Mouse (Mus musculus): ENCODE measurements around the gene Clec1a.

The Clec1a gene

GRCm38 (mm10) chr6:129405999-129406398, 45.8 kb downstream of the Clec1a start:
- no peak for DNase-seq (ENCODE audit: low read depth, low spot score)

DNA sequence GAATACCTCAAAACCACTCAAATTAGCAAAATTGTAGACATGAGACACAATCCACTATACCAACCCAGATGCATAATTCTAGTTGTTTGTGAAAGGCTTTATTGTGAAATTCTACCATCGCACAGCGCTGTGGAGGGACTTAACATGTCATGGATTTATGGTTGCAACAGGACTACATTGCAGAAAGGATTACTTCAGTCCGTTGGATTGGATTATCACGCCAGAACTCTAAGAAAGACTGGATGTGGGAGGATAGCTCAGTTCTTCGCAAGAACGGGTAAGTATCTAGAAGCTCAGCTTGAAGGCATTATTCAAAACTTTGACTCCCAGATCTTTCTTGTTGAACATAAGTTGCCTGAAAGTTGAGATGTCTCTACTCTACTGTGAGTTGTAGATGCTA, 48.4 kb downstream of the Clec1a start:
- DNase-seq (ENCODE audit: low read depth, low spot score), result no peak

DNA sequence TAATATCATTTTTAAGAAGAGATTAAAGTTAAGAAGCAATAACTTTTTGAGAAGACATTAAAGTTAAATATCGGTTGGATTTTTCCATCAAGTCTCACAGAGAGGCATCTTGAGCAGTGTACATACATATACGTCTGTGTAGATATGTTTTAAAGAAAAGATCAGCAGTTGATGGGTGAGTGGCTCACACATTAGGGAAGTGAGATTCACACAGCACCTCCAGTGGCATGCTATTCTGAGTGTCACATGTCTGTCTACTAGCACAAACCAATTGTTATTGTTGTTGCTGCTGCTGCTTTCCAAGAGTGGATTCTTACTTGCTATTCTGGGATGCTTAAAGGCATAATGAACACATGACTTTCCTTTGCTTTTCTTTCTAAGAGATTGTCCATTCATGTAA, 49.4 kb downstream of the Clec1a start:
- no peak for DNase-seq (ENCODE audit: low read depth, low spot score)

- DNase-seq (ENCODE audit: low read depth, low spot score), result no peak
Observed at GRCm38 (mm10) chr6:129399945-129400344, 51.9 kb downstream of the Clec1a start.

DNA sequence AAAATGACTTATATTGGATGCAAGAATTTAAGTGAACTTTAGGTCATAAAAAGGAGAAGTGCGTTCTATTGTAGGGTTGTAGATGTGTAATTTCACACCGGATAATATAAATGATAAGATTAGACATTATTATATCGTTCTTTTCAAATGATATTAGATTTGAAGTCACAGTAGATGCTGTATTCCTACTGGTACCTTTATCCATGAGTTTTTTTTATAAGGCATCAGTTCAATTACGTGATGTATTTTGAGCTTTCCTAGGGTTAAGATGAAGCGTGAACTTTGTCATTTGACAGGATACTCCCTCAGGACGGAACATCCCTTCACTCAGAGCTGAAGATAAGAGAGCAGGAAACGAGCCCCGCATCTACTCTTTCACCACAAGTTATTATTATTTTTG, 54.8 kb downstream of the Clec1a start, which contains the start of gene Clec1b:
Clec1b (plus strand) TSS at position 301 of the 400 bp plus-strand sequence.
- DNase-seq (ENCODE audit: low read depth, low spot score), result no peak

GRCm38 (mm10) chr6:129393732-129394131, 58.1 kb downstream of the Clec1a start:
- no peak for DNase-seq (ENCODE audit: low read depth, low spot score)

DNA sequence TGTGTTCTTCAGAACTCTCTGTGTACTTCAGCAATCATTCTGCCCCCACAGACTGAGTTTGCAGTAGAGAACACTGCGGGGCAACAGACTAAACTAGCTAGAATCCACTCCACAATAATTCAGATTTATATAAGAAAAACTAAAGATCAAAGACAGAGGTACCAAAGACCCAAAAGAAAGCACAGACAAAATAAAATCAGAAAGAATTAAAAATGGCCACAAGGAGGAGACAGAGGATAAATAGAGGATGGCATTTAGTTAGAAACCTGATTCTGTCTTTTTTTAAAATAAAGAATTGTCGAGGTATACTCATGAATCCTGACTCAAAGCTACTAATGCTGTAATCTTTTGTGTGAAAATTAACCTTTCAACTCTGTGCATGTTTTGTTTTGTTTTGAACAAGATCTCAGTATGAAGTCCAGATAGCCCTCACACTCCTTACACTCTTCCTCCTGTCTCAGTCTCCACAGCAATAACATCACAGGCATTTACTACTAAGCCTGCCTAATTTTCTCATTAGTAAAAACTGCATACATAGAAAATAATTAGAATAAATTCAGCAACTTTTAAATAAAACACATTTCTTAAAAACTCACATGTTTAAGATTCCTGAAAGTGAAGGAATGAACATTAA, 58.6 kb downstream of the Clec1a start:
- peak; percentile 11 for DNase-seq (ENCODE audit: low read depth, low spot score)

GRCm38 (mm10) chr6:129385774-129386173, 66.0 kb downstream of the Clec1a start, which contains the start of gene Clec12b:
Gene Clec12b, minus strand, starts transcription at chr6:129385874.
- no peak for DNase-seq (ENCODE audit: low read depth, low spot score)

DNA sequence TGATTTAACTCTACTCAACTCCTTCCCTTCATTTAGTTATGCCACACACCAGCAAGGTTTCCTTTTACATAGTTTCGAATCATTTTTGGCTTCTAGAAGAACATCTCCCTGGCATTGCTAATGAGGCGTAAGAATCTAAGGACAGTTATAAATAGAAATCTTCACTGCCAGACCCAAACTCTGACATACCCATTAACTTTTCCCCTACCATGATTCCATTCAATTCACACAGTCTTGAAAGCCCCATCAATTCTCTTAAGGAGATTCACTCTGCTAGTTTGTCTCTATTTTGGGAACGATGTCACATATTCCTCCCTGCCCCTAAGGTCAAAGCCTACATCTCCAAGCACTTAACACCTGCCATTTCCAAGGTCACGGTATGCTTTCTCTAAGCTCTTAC, 66.8 kb downstream of the Clec1a start:
- DNase-seq (ENCODE audit: low read depth, low spot score), result no peak

DNA sequence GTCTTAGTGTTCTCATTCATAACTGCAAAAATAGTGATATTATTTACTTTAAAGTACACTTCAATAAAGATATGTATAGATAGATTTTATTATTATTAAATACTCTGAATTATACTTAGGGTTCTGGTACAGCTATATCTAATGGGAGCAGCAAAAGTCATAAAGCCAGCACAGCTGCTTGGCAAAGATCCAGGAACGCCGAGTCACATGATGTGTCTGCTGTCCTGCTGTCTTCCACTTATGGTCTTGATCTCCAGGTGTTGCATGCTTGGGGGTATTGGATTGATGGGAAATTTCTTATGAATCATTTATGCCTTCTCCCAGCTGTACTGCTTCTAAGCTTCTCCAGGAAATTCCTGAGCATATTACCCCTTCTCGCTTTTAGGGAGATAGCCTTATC, 68.3 kb downstream of the Clec1a start:
- DNase-seq (ENCODE audit: low read depth, low spot score), result no peak

DNA sequence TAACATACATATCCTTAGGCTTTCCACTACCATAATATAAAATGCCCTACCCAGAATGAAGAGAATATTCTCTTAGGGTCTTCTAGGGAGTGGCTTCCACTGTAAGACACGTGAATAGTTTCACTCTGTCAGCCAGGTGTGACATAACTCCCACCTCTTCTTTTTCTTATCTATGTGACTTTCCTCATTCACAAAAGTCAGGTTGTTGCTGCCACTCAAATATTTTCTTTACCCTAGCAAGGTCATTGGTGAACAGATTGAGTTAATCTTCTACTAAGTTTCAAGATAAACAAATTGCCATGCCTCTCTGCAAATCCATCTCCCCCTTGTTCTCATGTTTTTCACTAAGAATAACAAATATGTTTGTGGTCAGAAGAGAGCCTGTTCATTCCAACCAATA, 70.1 kb downstream of the Clec1a start:
- DNase-seq (ENCODE audit: low read depth, low spot score), result no peak

DNA sequence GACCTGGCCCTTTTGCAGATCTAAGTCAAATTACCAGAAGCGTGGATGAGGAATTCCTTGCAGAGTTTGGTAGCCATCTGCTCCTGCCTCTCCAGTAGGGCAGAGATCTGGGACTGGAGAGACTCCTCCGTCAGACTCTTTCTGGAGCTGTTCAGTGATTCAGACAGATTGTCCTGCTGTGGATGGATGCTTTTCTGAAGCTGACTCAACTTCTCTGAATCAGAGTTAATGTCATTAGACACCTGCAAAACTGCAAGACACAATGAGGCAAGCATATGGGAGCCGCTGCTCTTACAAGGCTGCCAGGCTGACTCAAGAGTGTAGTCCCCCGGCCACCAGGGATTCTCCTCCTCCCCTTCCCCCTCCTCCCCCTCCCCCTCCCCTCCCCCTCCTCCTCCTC, 71.3 kb downstream of the Clec1a start:
- DNase-seq (ENCODE audit: low read depth, low spot score), result no peak

GRCm38 (mm10) chr6:129374937-129375471, 76.8 kb downstream of the Clec1a start:
- no peak for DNase-seq (ENCODE audit: low read depth, low spot score)

All from CD4-positive helper T cell, adult 2 months (primary cell).